ENCODE assay signal across 12 mouse cellular contexts in genomic region chr16:46574221-46574620, GRCm38 (mm10).
"Had no signal": no experiment of that assay in that cellular context is flagged by ENCODE, and none has a peak within 500 bp of the region (broad histone marks: within the 10 kb centered on the region; RNA-seq: fewer than 3 reads in every experiment).

No protein-coding gene starts in this region.

- H3K4me2 ChIP-seq: limb, embryonic 15.5 days; liver, embryonic 12.5 days; lung, embryonic 14.5 days; midbrain, embryonic 12.5 days had no signal

- H3K4me1 ChIP-seq: limb, embryonic 15.5 days; liver, embryonic 12.5 days; midbrain, embryonic 12.5 days had no signal

- DNase-seq: kidney, adult 18-20 months; kidney, postnatal 10 days; kidney, postnatal 4 days; lung, embryonic 14.5 days; lung, postnatal 10 days; lung, postnatal 4 days; thymus, postnatal 14 days had no signal

- H3K36me3 ChIP-seq: limb, embryonic 15.5 days; liver, embryonic 12.5 days; midbrain, embryonic 12.5 days had no signal

- H3K27ac ChIP-seq: layer of hippocampus, adult 2 months; limb, embryonic 15.5 days; liver, embryonic 12.5 days; midbrain, embryonic 12.5 days; stomach, postnatal 0 days had no signal

- ATAC-seq: liver, embryonic 12.5 days had no signal

- H3K9me3 ChIP-seq: limb, embryonic 15.5 days; liver, embryonic 12.5 days; midbrain, embryonic 12.5 days had no signal

- H3K4me3 ChIP-seq: layer of hippocampus, adult 2 months; limb, embryonic 15.5 days; liver, embryonic 12.5 days; midbrain, embryonic 12.5 days had no signal

- H3K27me3 ChIP-seq: limb, embryonic 15.5 days; liver, embryonic 12.5 days; midbrain, embryonic 12.5 days had no signal

- H3K9ac ChIP-seq: limb, embryonic 15.5 days; liver, embryonic 12.5 days; lung, embryonic 14.5 days; midbrain, embryonic 12.5 days had no signal
